Mouse (Mus musculus): ENCODE data around the gene Adat1. TPM values are rescaled to one million over a fixed set of nuclear protein-coding genes. Genes with fewer than 3 reads are reported as not detected.

The Adat1 gene
- polyA plus RNA-seq, 1 experiment from 2014 or later, result 2.5 TPM

DNA sequence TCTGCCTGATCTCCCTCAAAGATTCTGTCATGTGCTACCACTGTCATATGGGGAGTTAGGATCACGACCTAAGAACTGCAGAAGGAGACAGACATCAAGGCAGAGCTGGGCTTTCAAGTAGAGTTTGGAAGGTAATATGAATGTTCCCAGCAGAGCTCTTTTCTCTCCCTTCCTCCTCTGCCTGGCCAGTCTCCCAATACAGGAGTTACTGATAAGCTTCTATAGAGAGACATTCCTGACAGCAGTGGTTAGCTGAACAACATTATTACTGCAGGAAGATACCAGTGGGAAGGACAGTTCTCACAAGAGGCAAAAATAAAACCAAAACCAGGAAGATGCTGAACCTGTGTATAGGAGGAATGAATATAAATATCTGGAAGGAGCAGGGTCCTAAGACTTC, 29.5 kb downstream of the Adat1 start:
- no peak overlapping the region for H3K4me2 ChIP-seq (replicated peaks; ENCODE audit: low read depth)
- H3K36me3 ChIP-seq (ENCODE audit: control insufficient read depth, insufficient read depth, low read length), result no peaks in the 10 kb centered on the region; the same call in 1 of the 2 replicates
- no peak overlapping the region for H3K9ac ChIP-seq (ENCODE audit: low read length)
- TF ChIP-seq EP300 (optimal IDR thresholded peaks at IDR 0.05) (no peak), CTCF (IDR thresholded peaks at IDR 0.05; ENCODE audit: low read depth) (no peak)
- H3K9me3 ChIP-seq (ENCODE audit: control insufficient read depth, low read length), result no peaks in the 10 kb centered on the region
- no peaks in the 10 kb centered on the region for H3K27me3 ChIP-seq (ENCODE audit: control insufficient read depth, insufficient read depth, low read length)
- no peaks in the 10 kb centered on the region for H3K4me1 ChIP-seq (replicated peaks; ENCODE audit: control insufficient read depth, insufficient read depth)
- WGBS, result 71% methylated on average over 1 of the region's 1 CpGs
- no peak overlapping the region for H3K27ac ChIP-seq (replicated peaks)
- ATAC-seq (ENCODE audit: low FRiP score, low TSS enrichment) (no peak), DNase-seq (ENCODE audit: low spot score) (no peak)
- no peak overlapping the region for H3K4me3 ChIP-seq (ENCODE audit: low read depth, low read length)

DNA sequence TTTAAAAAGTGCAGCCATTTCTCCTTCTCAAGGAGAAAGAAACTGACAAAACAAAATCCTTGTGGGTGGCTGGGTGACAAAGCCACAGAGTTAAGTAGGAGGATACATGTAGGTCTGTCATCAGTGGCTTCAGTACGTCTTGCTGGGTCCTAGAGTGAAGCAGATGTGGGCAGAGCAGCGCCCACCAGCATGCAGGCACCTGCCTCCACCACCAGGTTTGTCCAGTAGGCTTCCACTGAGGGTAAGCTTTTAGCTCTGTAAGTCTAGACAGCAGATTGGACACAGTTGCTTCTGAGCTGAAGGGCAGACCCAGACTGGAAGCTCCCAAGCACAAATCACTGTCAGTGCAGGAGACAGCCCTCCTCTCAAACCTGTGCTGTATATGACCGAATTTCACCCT, 30.8 kb downstream of the Adat1 start:
- no peak overlapping the region for H3K27ac ChIP-seq (replicated peaks)
- TF ChIP-seq EP300 (optimal IDR thresholded peaks at IDR 0.05), result no peak
- no peak for TF ChIP-seq CTCF (IDR thresholded peaks at IDR 0.05; ENCODE audit: low read depth)
- H3K4me3 ChIP-seq (ENCODE audit: low read depth, low read length), result no peak overlapping the region
- ATAC-seq (ENCODE audit: low FRiP score, low TSS enrichment) (no peak), DNase-seq (ENCODE audit: low spot score) (no peak)
- H3K4me1 ChIP-seq (replicated peaks; ENCODE audit: control insufficient read depth, insufficient read depth), result no peaks in the 10 kb centered on the region
- WGBS, result 61% methylated on average over 3 of the region's 3 CpGs
- no peaks in the 10 kb centered on the region for H3K9me3 ChIP-seq (ENCODE audit: control insufficient read depth, low read length)
- no peak overlapping the region for H3K9ac ChIP-seq (ENCODE audit: low read length)
- H3K36me3 ChIP-seq (ENCODE audit: control insufficient read depth, insufficient read depth, low read length), result peaks cover 3% of the 10 kb centered on the region; the same call in 1 of the 2 replicates
- H3K27me3 ChIP-seq (ENCODE audit: control insufficient read depth, insufficient read depth, low read length), result no peaks in the 10 kb centered on the region
- H3K4me2 ChIP-seq (replicated peaks; ENCODE audit: low read depth), result no peak overlapping the region

DNA sequence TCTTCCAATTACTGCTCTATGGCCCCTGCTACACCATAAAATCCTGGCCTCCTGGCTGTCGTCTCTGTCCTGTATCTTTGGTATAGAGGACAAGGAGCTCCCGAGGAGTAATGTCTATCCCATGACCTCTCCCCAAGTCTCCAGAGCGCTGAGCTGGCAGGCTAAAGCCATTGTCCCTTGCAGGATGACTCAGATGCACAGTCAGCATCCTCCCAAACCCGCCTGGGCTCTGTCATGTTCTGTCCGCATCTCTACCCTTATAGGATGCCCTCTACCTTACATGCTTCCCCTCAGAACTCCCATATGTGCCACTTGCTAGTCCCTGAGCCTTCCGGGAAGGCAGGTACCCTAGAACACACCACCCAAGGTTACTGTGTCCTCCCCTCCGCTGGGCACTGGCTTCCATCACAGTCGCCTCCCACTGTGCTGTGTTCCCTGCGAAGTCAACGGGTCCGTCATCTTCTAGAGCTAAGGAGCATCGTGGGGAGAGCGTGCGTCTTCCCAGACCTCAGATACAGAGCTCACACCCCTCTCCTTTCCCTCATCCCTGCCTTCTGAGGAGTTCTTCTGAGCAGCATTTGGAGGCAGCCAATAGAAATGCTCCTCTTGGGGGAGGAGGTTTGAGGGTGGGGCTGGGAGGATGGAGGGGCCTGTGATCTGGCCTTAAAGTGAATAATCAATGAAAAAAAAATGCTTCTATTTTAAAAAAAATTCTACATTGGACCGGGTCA, 31.3 kb downstream of the Adat1 start:
- WGBS, result 73% methylated on average over 15 of the region's 15 CpGs
- Histone ChIP-seq H3K27me3 (ENCODE audit: control insufficient read depth, insufficient read depth, low read length) (no peaks in the 10 kb centered on the region), H3K36me3 (ENCODE audit: control insufficient read depth, insufficient read depth, low read length) (peaks cover 3% of the 10 kb centered on the region; the same call in 1 of the 2 replicates), H3K4me2 (replicated peaks; ENCODE audit: low read depth) (no peak overlapping the region), H3K9me3 (ENCODE audit: control insufficient read depth, low read length) (no peaks in the 10 kb centered on the region), H3K9ac (ENCODE audit: low read length) (no peak overlapping the region), H3K27ac (replicated peaks) (no peak overlapping the region), H3K4me1 (replicated peaks; ENCODE audit: control insufficient read depth, insufficient read depth) (no peaks in the 10 kb centered on the region), H3K4me3 (ENCODE audit: low read depth, low read length) (no peak overlapping the region)
- ATAC-seq (ENCODE audit: low FRiP score, low TSS enrichment) (no peak; the same call in 1 of the 2 replicates), DNase-seq (ENCODE audit: low spot score) (no peak)
- no peak for TF ChIP-seq EP300 (optimal IDR thresholded peaks at IDR 0.05)

DNA sequence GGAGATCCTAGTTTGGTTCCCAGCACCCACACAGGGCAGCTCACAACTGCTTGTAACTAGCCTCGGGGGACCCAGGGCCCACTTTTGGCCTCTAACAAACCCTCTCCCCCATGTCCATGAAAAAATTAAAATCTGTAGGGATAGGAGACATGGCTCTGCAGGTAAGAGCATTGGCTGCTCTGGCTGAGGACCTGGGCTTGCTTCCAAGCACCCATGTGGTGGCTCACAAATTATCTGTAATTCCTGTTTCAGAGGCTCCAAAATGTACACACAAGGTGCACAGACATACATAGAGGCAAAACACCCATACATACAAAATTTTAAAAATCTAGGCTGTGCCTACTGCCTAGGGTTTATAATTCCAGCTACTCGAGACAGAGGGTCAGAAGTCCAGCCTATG, 34.9 kb downstream of the Adat1 start:
- DNase-seq (ENCODE audit: low spot score) (no peak), ATAC-seq (ENCODE audit: low FRiP score, low TSS enrichment) (no peak)
- H3K27ac ChIP-seq (replicated peaks), result no peak overlapping the region
- no peak overlapping the region for H3K9ac ChIP-seq (ENCODE audit: low read length)
- WGBS, result 95% methylated on average over 2 of the region's 2 CpGs
- H3K4me2 ChIP-seq (replicated peaks; ENCODE audit: low read depth), result no peak overlapping the region
- H3K36me3 ChIP-seq (ENCODE audit: control insufficient read depth, insufficient read depth, low read length), result peaks cover 15% of the 10 kb centered on the region; the same call in 1 of the 2 replicates
- H3K4me3 ChIP-seq (ENCODE audit: low read depth, low read length), result no peak overlapping the region
- H3K9me3 ChIP-seq (ENCODE audit: control insufficient read depth, low read length), result no peaks in the 10 kb centered on the region
- no peaks in the 10 kb centered on the region for H3K27me3 ChIP-seq (ENCODE audit: control insufficient read depth, insufficient read depth, low read length)
- TF ChIP-seq CTCF (IDR thresholded peaks at IDR 0.05; ENCODE audit: low read depth) (no peak), EP300 (optimal IDR thresholded peaks at IDR 0.05) (no peak)
- no peaks in the 10 kb centered on the region for H3K4me1 ChIP-seq (replicated peaks; ENCODE audit: control insufficient read depth, insufficient read depth)

DNA sequence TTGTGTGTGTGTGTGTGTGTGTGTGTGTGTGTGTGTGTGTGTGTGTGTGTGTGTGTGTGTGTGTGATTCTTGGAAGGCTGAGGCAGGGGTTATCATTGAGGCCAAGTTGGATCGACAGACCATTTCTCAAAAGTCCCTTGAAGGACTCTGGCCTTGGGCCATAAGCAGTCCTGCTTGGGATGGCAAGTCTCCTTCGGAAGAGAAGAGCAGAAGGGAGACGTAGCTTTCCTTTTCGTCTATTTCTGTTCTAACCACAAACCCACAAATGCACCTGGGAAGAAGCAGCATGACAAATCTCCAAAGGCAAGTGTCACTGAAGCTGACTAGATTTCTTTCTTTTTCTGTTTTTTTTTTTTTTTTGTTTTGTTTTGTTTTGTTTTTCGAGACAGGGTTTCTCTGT, 36.2 kb downstream of the Adat1 start:
- Histone ChIP-seq H3K27ac (replicated peaks) (no peak overlapping the region), H3K9ac (ENCODE audit: low read length) (no peak overlapping the region), H3K4me1 (replicated peaks; ENCODE audit: control insufficient read depth, insufficient read depth) (no peaks in the 10 kb centered on the region), H3K4me2 (replicated peaks; ENCODE audit: low read depth) (no peak overlapping the region), H3K4me3 (ENCODE audit: low read depth, low read length) (no peak overlapping the region), H3K9me3 (ENCODE audit: control insufficient read depth, low read length) (no peaks in the 10 kb centered on the region), H3K36me3 (ENCODE audit: control insufficient read depth, insufficient read depth, low read length) (peaks cover 15% of the 10 kb centered on the region; the same call in 1 of the 2 replicates), H3K27me3 (ENCODE audit: control insufficient read depth, insufficient read depth, low read length) (no peaks in the 10 kb centered on the region)
- no peak for ATAC-seq (ENCODE audit: low FRiP score, low TSS enrichment)
- no peak for TF ChIP-seq EP300 (optimal IDR thresholded peaks at IDR 0.05)
- no peak for TF ChIP-seq CTCF (IDR thresholded peaks at IDR 0.05; ENCODE audit: low read depth)
- DNase-seq (ENCODE audit: low spot score), result no peak
- WGBS, result 89% methylated on average over 5 of the region's 5 CpGs

DNA sequence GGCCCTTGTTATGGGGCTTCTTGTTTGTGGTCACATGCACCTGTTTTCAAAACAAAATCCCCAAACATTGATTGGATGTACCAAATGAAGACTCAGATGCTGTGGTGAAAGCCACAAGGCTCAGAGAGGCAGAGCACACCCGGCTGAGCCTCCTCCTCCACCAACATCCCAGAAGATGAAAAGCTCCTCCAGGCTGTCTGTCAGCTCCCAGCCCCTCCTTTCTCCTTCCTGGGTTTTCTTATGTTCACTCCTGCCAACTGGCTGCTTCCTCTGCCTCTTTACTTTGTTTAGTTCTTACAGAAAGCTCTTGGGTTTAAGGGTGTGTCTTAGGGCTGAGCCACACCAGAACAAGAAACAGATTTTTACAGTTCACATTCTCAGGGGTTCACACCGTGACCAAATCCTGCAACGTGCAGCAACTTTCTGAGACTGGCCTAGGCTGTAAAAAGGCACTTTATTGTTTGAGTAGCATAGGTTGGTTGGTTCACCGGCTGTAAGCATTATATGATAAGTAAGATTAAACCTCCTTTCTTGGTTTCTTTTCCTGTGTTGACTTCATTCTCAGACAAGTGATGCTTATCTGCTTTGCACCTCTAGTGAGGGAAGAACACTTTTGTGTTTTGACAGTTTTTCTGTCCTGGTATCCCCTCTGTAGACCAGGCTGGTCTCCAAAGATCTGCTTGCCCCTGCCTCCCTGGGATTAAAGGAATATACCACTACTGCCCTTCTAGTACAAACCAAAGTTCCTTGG, 37.1 kb downstream of the Adat1 start:
- no peak overlapping the region for H3K4me2 ChIP-seq (replicated peaks; ENCODE audit: low read depth)
- H3K9ac ChIP-seq (ENCODE audit: low read length), result no peak overlapping the region
- no peak overlapping the region for H3K27ac ChIP-seq (replicated peaks)
- H3K4me3 ChIP-seq (ENCODE audit: low read depth, low read length), result no peak overlapping the region
- H3K36me3 ChIP-seq (ENCODE audit: control insufficient read depth, insufficient read depth, low read length), result peaks cover 15% of the 10 kb centered on the region; the same call in 1 of the 2 replicates
- no peak for ATAC-seq (ENCODE audit: low FRiP score, low TSS enrichment)
- H3K4me1 ChIP-seq (replicated peaks; ENCODE audit: control insufficient read depth, insufficient read depth), result no peaks in the 10 kb centered on the region
- H3K27me3 ChIP-seq (ENCODE audit: control insufficient read depth, insufficient read depth, low read length), result no peaks in the 10 kb centered on the region
- WGBS, result 69% methylated on average over 4 of the region's 4 CpGs
- H3K9me3 ChIP-seq (ENCODE audit: control insufficient read depth, low read length), result no peaks in the 10 kb centered on the region
- TF ChIP-seq CTCF (IDR thresholded peaks at IDR 0.05; ENCODE audit: low read depth), result no peak
- no peak for TF ChIP-seq EP300 (optimal IDR thresholded peaks at IDR 0.05)
- DNase-seq (ENCODE audit: low spot score), result no peak
